Mouse (Mus musculus): Measurements from ENCODE around the gene Tspan17. TPM values are rescaled to one million over a fixed set of nuclear protein-coding genes. Genes with fewer than 3 reads are reported as not detected.

Tspan17 gene
- polyA plus RNA-seq, 1 experiment from 2014 or later = 54.0 TPM

- Histone ChIP-seq H3K4me1 (replicated peaks) (no peaks in the 10 kb centered on the region; the same call in 1 of the 2 replicates), H3K36me3 (0 out of 2 replicates have a peak, but pooled peaks cover 5% of the 10 kb centered on the region), H3K9ac (no peak overlapping the region), H3K27me3 (peaks cover 44% of the 10 kb centered on the region), H3K4me2 (no peak overlapping the region), H3K4me3 (no peak overlapping the region), H3K9me3 (no peaks in the 10 kb centered on the region), H3K27ac (no peak overlapping the region)
- ATAC-seq (ENCODE audit: low FRiP score) = no peak
- WGBS = 84% methylated on average over 16 of the region's 16 CpGs
Observed at GRCm38 (mm10) chr13:54797861-54798643, 8.9 kb downstream of the Tspan17 start.

- H3K4me2 ChIP-seq = no peak overlapping the region
- WGBS = 79% methylated on average over 10 of the region's 10 CpGs
- no peaks in the 10 kb centered on the region; the same call in 1 of the 2 replicates for H3K4me1 ChIP-seq (replicated peaks)
- H3K4me3 ChIP-seq = no peak overlapping the region
- no peak overlapping the region for H3K27ac ChIP-seq
- H3K36me3 ChIP-seq = no peaks in the 10 kb centered on the region
- no peaks in the 10 kb centered on the region for H3K9me3 ChIP-seq
- peaks cover 42% of the 10 kb centered on the region for H3K27me3 ChIP-seq
- H3K9ac ChIP-seq = no peak overlapping the region
- no peak for ATAC-seq (ENCODE audit: low FRiP score)
Observed at GRCm38 (mm10) chr13:54798740-54799139, 9.6 kb downstream of the Tspan17 start.

- no peak overlapping the region for H3K4me2 ChIP-seq
- H3K36me3 ChIP-seq = no peaks in the 10 kb centered on the region
- no peaks in the 10 kb centered on the region; the same call in 1 of the 2 replicates for H3K4me1 ChIP-seq (replicated peaks)
- H3K9ac ChIP-seq = no peak overlapping the region
- ATAC-seq (ENCODE audit: low FRiP score) = 0 out of 2 replicates have a peak, but pooled peaks have one; percentile 38
- H3K27ac ChIP-seq = no peak overlapping the region
- 24% methylated on average over 9 of the region's 9 CpGs for WGBS
- no peak overlapping the region for H3K4me3 ChIP-seq
- H3K27me3 ChIP-seq = peaks cover 47% of the 10 kb centered on the region
- no peaks in the 10 kb centered on the region for H3K9me3 ChIP-seq
Observed at GRCm38 (mm10) chr13:54799701-54800100, 10.5 kb downstream of the Tspan17 start.

- H3K4me2 ChIP-seq = no peak overlapping the region
- no peak overlapping the region for H3K27ac ChIP-seq
- no peaks in the 10 kb centered on the region for H3K9me3 ChIP-seq
Observed at GRCm38 (mm10) chr13:54800206-54800605, 11.0 kb downstream of the Tspan17 start.

GRCm38 (mm10) chr13:54803010-54803409 lies 13.8 kb downstream of the Tspan17 start:
- Histone ChIP-seq H3K27me3 (peaks cover 32% of the 10 kb centered on the region), H3K9me3 (no peaks in the 10 kb centered on the region), H3K9ac (no peak overlapping the region), H3K4me2 (no peak overlapping the region), H3K4me3 (no peak overlapping the region), H3K4me1 (replicated peaks) (peaks cover 16% of the 10 kb centered on the region), H3K27ac (no peak overlapping the region), H3K36me3 (no peaks in the 10 kb centered on the region)
- no peak for ATAC-seq (ENCODE audit: low FRiP score)
- 86% methylated on average over 6 of the region's 6 CpGs for WGBS

More at GRCm38 (mm10) chr13:54800206-54800605, 11.0 kb downstream of the Tspan17 start:
- H3K9ac ChIP-seq = no peak overlapping the region
- WGBS = 74% methylated on average over 4 of the region's 4 CpGs
- no peaks in the 10 kb centered on the region; the same call in 1 of the 2 replicates for H3K4me1 ChIP-seq (replicated peaks)
- no peak overlapping the region for H3K4me3 ChIP-seq
- peaks cover 42% of the 10 kb centered on the region for H3K27me3 ChIP-seq
- ATAC-seq (ENCODE audit: low FRiP score) = no peak
- H3K36me3 ChIP-seq = no peaks in the 10 kb centered on the region

GRCm38 (mm10) chr13:54805134-54805838 lies 16.1 kb downstream of the Tspan17 start:
- Histone ChIP-seq H3K4me1 (replicated peaks) (peaks cover 16% of the 10 kb centered on the region), H3K4me3 (no peak overlapping the region), H3K4me2 (no peak overlapping the region), H3K36me3 (no peaks in the 10 kb centered on the region), H3K27ac (no peak overlapping the region), H3K9me3 (no peaks in the 10 kb centered on the region), H3K9ac (no peak overlapping the region), H3K27me3 (peaks cover 24% of the 10 kb centered on the region; the same call in 1 of the 2 replicates)
- no peak for ATAC-seq (ENCODE audit: low FRiP score)
- 44% methylated on average over 21 of the region's 21 CpGs for WGBS

GRCm38 (mm10) chr13:54806434-54806976 lies 17.3 kb downstream of the Tspan17 start:
- H3K4me2 ChIP-seq = no peak overlapping the region
- no peak overlapping the region for H3K4me3 ChIP-seq
- no peaks in the 10 kb centered on the region for H3K36me3 ChIP-seq
- peaks cover 17% of the 10 kb centered on the region; the same call in 1 of the 2 replicates for H3K27me3 ChIP-seq
- peak; percentile 43 for ATAC-seq (ENCODE audit: low FRiP score)
- no peaks in the 10 kb centered on the region for H3K9me3 ChIP-seq
- H3K27ac ChIP-seq = peak overlapping the region; percentile 19; the same call in 1 of the 2 replicates
- peak overlapping the region; percentile 35; the same call in 1 of the 2 replicates for H3K9ac ChIP-seq
- H3K4me1 ChIP-seq (replicated peaks) = peaks cover 16% of the 10 kb centered on the region
- WGBS = 9% methylated on average over 13 of the region's 13 CpGs

- Histone ChIP-seq H3K27ac (no peak overlapping the region), H3K27me3 (peaks cover 17% of the 10 kb centered on the region; the same call in 1 of the 2 replicates), H3K4me2 (no peak overlapping the region), H3K9ac (no peak overlapping the region), H3K4me3 (no peak overlapping the region), H3K9me3 (no peaks in the 10 kb centered on the region), H3K4me1 (replicated peaks) (peaks cover 16% of the 10 kb centered on the region), H3K36me3 (no peaks in the 10 kb centered on the region)
- no peak for ATAC-seq (ENCODE audit: low FRiP score)
- 79% methylated on average over 12 of the region's 12 CpGs for WGBS
Observed at GRCm38 (mm10) chr13:54808067-54808466, 18.9 kb downstream of the Tspan17 start.

- no peak overlapping the region for H3K4me2 ChIP-seq
- WGBS = 72% methylated on average over 7 of the region's 7 CpGs
- no peak overlapping the region for H3K9ac ChIP-seq
- H3K4me3 ChIP-seq = no peak overlapping the region
- no peak overlapping the region for H3K27ac ChIP-seq
- H3K36me3 ChIP-seq = no peaks in the 10 kb centered on the region
- peaks cover 4% of the 10 kb centered on the region for H3K4me1 ChIP-seq (replicated peaks)
- ATAC-seq (ENCODE audit: low FRiP score) = no peak
- H3K9me3 ChIP-seq = no peaks in the 10 kb centered on the region
- H3K27me3 ChIP-seq = peaks cover 6% of the 10 kb centered on the region; the same call in 1 of the 2 replicates
Observed at GRCm38 (mm10) chr13:54811476-54811875, 22.3 kb downstream of the Tspan17 start.

- Histone ChIP-seq H3K9me3 (no peaks in the 10 kb centered on the region), H3K4me1 (replicated peaks) (peaks cover 4% of the 10 kb centered on the region), H3K27me3 (0 out of 2 replicates have a peak, but pooled peaks cover 5% of the 10 kb centered on the region), H3K4me2 (no peak overlapping the region), H3K27ac (no peak overlapping the region), H3K9ac (no peak overlapping the region), H3K4me3 (no peak overlapping the region), H3K36me3 (no peaks in the 10 kb centered on the region)
- 87% methylated on average over 9 of the region's 9 CpGs for WGBS
- no peak for ATAC-seq (ENCODE audit: low FRiP score)
Observed at GRCm38 (mm10) chr13:54813381-54813780, 24.2 kb downstream of the Tspan17 start.

GRCm38 (mm10) chr13:54818399-54819254 lies 29.4 kb downstream of the Tspan17 start:
- H3K4me2 ChIP-seq = peak overlapping the region; percentile 27
- no peaks in the 10 kb centered on the region for H3K9me3 ChIP-seq
- H3K9ac ChIP-seq = 0 out of 2 replicates have a peak overlapping the region, but pooled peaks have one; percentile 8
- H3K36me3 ChIP-seq = no peaks in the 10 kb centered on the region
- ATAC-seq (ENCODE audit: low FRiP score) = peak; percentile 72
- no peak overlapping the region for H3K4me3 ChIP-seq
- peaks cover 12% of the 10 kb centered on the region; the same call in 1 of the 2 replicates for H3K27me3 ChIP-seq
- WGBS = 15% methylated on average over 17 of the region's 17 CpGs
- H3K27ac ChIP-seq = peak overlapping the region; percentile 81
- peaks cover 11% of the 10 kb centered on the region for H3K4me1 ChIP-seq (replicated peaks)

Measured in hindbrain, embryonic 13.5 days (tissue).